Mouse (Mus musculus): Measurements from ENCODE around the gene Utf1.

DNA sequence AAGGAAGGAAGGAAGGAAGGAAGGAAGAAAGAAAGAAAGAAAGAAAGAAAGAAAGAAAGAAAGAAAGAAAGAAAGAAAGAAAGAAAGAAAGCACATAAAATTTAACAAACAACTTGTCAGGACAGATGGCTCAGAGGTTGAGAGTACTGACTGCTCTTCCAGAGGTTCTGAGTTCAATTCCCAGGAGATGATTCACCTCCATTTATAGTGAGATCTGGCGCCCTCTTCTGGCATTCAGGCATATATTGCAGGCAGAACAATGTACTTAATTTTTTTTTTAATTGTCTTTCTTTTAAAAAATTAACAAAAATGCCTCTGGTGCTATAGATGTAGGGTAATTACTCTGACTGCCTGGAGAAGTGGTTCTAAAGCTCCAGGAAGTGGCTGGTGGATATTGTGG is 27.2 kb upstream of the Utf1 start:
- TF ChIP-seq JUND (conservative IDR thresholded peaks at IDR 0.05; ENCODE audit: low read depth, low read length): no peak
- TF ChIP-seq EP300 (IDR thresholded peaks at IDR 0.05; ENCODE audit: low read length): no peak
